Mouse (Mus musculus) cerebellum, adult 2 months (tissue): ENCODE measurements at regions not wholly inside any gene's neighbourhood (a gene's known extent, or its start where the extent isn't known, plus 50 kb on each side); places are given as distances from the start of the nearest gene placed in this dataset.

ENCODE experiments used
- CTCF ChIP-seq: fragments of 200-500 bp; IDR thresholded peaks from 2 replicates; pipeline ENCODE4 v1.5.1; 2011; ENCODE audit warnings: low read depth, mild to moderate bottlenecking, control low read depth, low read length, moderate library complexity, borderline replicate concordance; ENCODE audit not compliant: insufficient read depth
- POLR2A ChIP-seq: fragments of 200-500 bp; IDR thresholded peaks from 2 replicates; pipeline ENCODE4 v1.6.1; 2011; ENCODE audit warnings: low read length, control low read depth, borderline replicate concordance; ENCODE audit not compliant: insufficient read depth

GRCm38 (mm10) chr8:47764480-47764879, 50.7 kb upstream of the Cdkn2aip start:
- no peak for TF ChIP-seq POLR2A
- TF ChIP-seq CTCF, result no peak
